Mouse (Mus musculus) C2C12 (cell line): ENCODE measurements around the gene Schip1. TPM values are rescaled to one million over a fixed set of nuclear protein-coding genes. Genes with fewer than 3 reads are reported as not detected.

Source experiments
- H3K27me3 ChIP-seq: one replicate; pipeline ENCODE4 v1.6.1; 2011; ENCODE audit not compliant: control insufficient read depth, insufficient read depth, insufficient read length
- H3K36me3 ChIP-seq: one replicate; pipeline ENCODE4 v1.6.1; 2011; ENCODE audit not compliant: control insufficient read depth, insufficient read depth
- H3K4me3 ChIP-seq: one replicate; pipeline ENCODE4 v1.5.1; 2011; ENCODE audit warnings: mild to moderate bottlenecking, control low read depth; ENCODE audit not compliant: poor library complexity, insufficient read depth, severe bottlenecking
- H3K79me2 ChIP-seq: one replicate; pipeline ENCODE4 v1.6.1; 2011; ENCODE audit not compliant: control insufficient read depth, insufficient read depth
- H3K79me3 ChIP-seq: one replicate; pipeline ENCODE4 v1.6.1; 2011; ENCODE audit warnings: low read depth, control low read depth
- H3ac ChIP-seq: one replicate; pipeline ENCODE3; 2011; ENCODE audit warnings: low read depth; ENCODE audit not compliant: control insufficient read depth, insufficient read length
- CEBPB ChIP-seq: IDR thresholded peaks from one replicate; pipeline ENCODE4 v1.6.1; 2011; ENCODE audit warnings: low read depth, mild to moderate bottlenecking, control low read depth, moderate library complexity
- CTCF ChIP-seq: IDR thresholded peaks from one replicate; pipeline ENCODE4 v1.5.1; 2011; ENCODE audit not compliant: control insufficient read depth, insufficient read depth, insufficient read length
- FOSL1 ChIP-seq: IDR thresholded peaks from one replicate; pipeline ENCODE4 v1.8.0; 2011; ENCODE audit warnings: mild to moderate bottlenecking, low read length; ENCODE audit not compliant: poor library complexity, insufficient read depth, severe bottlenecking
- MAX ChIP-seq: IDR thresholded peaks from one replicate; pipeline ENCODE4 v1.6.1; 2011; ENCODE audit warnings: mild to moderate bottlenecking, control low read depth
- MYOD1 ChIP-seq: IDR thresholded peaks from one replicate; pipeline ENCODE4 v1.6.1; 2011; ENCODE audit warnings: low read depth; ENCODE audit not compliant: control insufficient read depth, insufficient read length
- MYOG ChIP-seq: IDR thresholded peaks from one replicate; pipeline ENCODE4 v1.6.1; 2011; ENCODE audit not compliant: control insufficient read depth, insufficient read length; ENCODE audit errors: extremely low read depth
- USF1 ChIP-seq: IDR thresholded peaks from one replicate; pipeline ENCODE4 v1.6.1; 2011; ENCODE audit warnings: low read depth, mild to moderate bottlenecking, control low read depth, moderate library complexity
- polyA plus RNA-seq: library from polyadenylated mRNA; unstranded; fragments of >200 nt; fragmentation: generic; extraction: Trizol; gene quantifications from one replicate; pipeline ENCODE4 v1.2.1, GENCODE M21; 2012; ENCODE audit warnings: missing spikeins

The Schip1 gene
- polyA plus RNA-seq, 1 experiment: 28.6 TPM

DNA sequence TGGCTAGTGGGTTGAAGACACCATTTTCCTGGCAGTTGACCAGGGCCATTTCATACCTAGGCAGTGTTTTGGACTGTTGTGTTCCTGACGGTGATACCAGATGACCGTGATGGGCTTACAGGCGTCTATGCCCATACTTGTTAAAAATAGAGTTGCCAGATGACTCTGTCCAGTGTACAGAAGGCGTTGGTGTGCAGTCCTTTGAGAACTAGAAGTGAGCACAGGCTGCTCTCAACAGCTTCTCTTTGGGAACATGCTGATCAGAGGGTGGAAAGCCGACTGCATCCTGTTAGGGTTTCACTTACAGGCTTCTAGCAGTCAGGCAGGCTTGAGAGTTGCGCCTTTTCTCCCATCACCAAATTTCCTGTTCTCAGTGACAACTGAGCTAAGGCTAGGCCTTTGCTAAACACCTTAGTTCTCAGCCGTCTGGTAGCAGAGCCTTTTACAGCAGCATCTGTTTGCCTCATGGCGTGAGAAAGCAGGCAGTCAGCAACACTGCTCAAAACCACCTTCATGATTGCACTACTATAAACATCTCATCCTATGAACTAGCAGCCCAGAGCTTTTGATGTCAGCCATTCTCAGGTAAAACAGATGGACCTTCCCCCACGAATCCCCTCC lies 524.7 kb downstream of the Schip1 start:
- TF ChIP-seq CTCF (no peak), MAX (no peak), MYOD1 (no peak), USF1 (no peak), MYOG (no peak), FOSL1 (no peak), CEBPB (no peak)
- H3K4me3 ChIP-seq: no peak overlapping the region
- no peaks in the 10 kb centered on the region for H3K36me3 ChIP-seq
- peaks cover 5% of the 10 kb centered on the region for H3K79me3 ChIP-seq
- H3K79me2 ChIP-seq: peaks cover 59% of the 10 kb centered on the region
- no peak overlapping the region for H3ac ChIP-seq
- H3K27me3 ChIP-seq: no peaks in the 10 kb centered on the region

DNA sequence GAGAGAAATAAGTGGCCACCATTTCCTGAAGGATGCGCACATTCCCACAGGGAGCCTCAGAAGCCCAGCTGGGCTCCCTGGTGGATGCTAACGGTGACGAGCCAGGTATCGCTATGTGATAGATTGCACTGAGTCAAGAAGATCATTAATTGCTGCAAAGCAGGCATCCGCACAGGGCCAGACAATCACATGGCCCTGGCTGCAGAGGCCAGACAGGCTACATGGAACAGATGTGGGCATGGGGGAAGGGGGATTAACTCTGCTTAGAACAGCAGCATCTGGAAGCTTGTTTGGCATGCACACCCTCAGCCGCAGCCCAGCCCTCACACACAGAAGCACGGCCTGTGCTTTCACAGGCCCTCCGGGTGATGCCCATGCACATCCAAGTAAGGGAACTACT lies 525.8 kb downstream of the Schip1 start:
- Histone ChIP-seq H3K79me3 (peaks cover 5% of the 10 kb centered on the region), H3K36me3 (no peaks in the 10 kb centered on the region), H3ac (no peak overlapping the region), H3K79me2 (peaks cover 52% of the 10 kb centered on the region), H3K27me3 (no peaks in the 10 kb centered on the region), H3K4me3 (no peak overlapping the region)
- TF ChIP-seq USF1 (no peak), CTCF (no peak), MYOD1 (no peak), MYOG (no peak), MAX (no peak), FOSL1 (no peak), CEBPB (no peak)

DNA sequence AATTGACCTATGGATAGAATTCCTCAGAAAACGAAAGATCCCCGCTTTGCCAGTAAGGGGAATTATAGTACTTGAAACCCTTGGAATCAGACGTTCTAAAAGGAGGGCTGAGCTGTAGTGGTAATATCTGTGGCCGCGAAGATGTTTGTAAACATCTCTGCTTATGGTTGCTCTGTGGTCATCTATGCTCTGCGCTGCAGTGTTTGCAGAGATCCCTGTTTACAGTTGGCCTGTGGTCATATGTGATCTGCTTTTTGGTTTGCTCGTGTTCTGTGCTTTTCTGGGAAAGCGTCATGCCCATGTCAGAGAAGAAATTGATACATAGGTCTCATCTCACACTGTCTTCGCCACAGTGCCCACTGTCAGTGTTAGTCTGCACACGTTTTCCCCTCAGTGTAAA lies 528.0 kb downstream of the Schip1 start:
- no peaks in the 10 kb centered on the region for H3K27me3 ChIP-seq
- TF ChIP-seq MYOG: no peak
- TF ChIP-seq CEBPB: no peak
- no peak for TF ChIP-seq CTCF
- TF ChIP-seq MAX: no peak
- TF ChIP-seq USF1: no peak
- TF ChIP-seq FOSL1: no peak
- TF ChIP-seq MYOD1: no peak
- H3K79me2 ChIP-seq: peaks cover 47% of the 10 kb centered on the region
- peaks cover 7% of the 10 kb centered on the region for H3K79me3 ChIP-seq
- peaks cover 8% of the 10 kb centered on the region for H3K36me3 ChIP-seq
- no peak overlapping the region for H3ac ChIP-seq
- no peak overlapping the region for H3K4me3 ChIP-seq

DNA sequence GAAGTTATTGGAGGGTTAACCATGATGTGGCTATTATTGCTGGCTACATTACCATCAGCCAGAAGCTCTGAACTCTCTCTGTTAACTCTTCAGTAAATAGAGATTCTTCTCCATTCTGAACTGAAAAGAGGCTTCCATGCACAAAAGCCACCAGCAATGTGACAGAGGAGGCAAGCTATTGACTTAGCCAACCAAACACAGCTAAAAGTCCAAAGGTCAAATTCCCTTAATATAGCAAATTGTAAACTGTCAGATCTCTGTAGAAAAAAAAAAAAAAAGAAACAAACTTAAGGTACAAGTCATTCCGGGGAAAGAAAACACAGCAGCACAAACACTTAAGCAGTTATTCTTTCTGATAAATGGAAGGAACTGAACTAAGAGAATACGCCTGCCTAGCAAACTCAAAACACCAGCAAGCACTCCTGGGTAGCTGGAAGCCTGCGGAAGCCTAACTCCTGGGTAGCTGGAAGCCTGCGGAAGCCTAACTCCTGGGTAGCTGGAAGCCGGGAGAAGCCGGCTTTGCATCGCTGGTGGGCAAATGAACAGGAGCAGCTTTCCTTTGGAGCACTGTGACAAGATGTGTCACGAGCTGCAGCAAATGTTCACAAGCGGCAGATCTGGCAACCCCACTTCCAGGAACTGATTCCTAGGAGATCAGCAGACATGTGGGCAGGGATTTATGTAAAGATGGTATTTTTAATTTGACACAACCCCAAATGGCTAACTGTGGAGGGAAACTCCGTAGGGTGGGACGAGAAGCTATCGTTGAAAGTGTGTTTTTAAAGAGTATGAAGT lies 528.7 kb downstream of the Schip1 start:
- Histone ChIP-seq H3K79me3 (peaks cover 7% of the 10 kb centered on the region), H3K27me3 (no peaks in the 10 kb centered on the region), H3K36me3 (peaks cover 8% of the 10 kb centered on the region), H3ac (no peak overlapping the region), H3K4me3 (no peak overlapping the region), H3K79me2 (peaks cover 43% of the 10 kb centered on the region)
- TF ChIP-seq FOSL1: no peak
- no peak for TF ChIP-seq CTCF
- no peak for TF ChIP-seq MAX
- no peak for TF ChIP-seq MYOG
- no peak for TF ChIP-seq CEBPB

DNA sequence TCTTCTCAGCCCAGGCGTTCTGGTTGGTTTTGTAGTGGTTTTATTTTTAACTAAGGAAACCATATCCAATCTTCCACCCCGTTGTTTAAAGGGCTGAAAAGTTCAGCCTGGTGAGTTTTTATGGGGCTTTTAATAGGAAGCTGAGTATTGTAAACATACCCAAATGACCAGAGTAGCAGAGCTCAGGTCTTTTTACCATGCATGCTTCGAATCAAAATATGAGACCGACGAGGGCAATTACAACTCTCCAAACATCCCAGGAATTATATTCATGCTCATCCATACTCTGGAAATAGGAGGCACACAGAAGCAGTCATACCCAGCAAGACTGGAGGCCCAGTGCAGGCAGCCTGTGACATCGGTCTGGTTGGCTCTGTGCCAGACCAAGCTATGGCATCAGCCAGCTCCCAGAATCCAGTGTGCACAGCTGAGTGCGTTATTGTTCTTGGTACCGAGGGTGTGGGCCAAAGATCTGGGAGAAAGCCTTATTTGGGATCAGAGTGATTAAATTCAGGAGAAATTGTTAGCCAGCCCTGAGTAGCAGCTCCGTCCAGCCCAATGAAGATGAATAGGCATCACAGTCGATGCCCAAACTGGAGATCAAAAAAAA lies 530.8 kb downstream of the Schip1 start:
- peaks cover 12% of the 10 kb centered on the region for H3K36me3 ChIP-seq
- H3ac ChIP-seq: no peak overlapping the region
- TF ChIP-seq FOSL1: no peak
- TF ChIP-seq MYOG: no peak
- no peak for TF ChIP-seq CEBPB
- H3K79me3 ChIP-seq: peaks cover 7% of the 10 kb centered on the region
- H3K79me2 ChIP-seq: peaks cover 46% of the 10 kb centered on the region
- no peaks in the 10 kb centered on the region for H3K27me3 ChIP-seq
- no peak overlapping the region for H3K4me3 ChIP-seq

DNA sequence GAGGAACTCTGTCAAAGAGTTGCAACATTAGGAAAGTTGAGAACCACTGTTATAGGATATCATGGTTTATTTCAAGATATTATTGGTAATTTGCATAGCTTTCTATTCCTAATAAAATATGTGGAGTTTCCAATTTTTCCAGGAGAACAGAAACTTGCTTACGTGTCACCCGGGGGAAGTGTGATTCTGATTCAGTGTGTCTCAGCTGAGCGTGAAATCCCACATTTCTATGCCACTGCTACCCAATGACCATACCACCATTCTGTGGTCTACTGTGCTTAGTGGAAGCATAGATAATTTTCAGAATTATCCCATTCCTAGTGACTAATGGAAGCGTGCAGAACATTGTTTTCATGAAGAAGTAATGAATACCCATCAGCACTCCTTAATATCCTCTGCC lies 532.3 kb downstream of the Schip1 start:
- no peak overlapping the region for H3ac ChIP-seq
- H3K79me3 ChIP-seq: peaks cover 9% of the 10 kb centered on the region
- no peak overlapping the region for H3K4me3 ChIP-seq
- TF ChIP-seq FOSL1 (no peak), MYOD1 (no peak), MAX (no peak), CEBPB (no peak), CTCF (no peak), MYOG (no peak), USF1 (no peak)
- H3K27me3 ChIP-seq: no peaks in the 10 kb centered on the region
- H3K79me2 ChIP-seq: peaks cover 41% of the 10 kb centered on the region
- H3K36me3 ChIP-seq: peaks cover 12% of the 10 kb centered on the region
